Mouse (Mus musculus) kidney, adult 18-20 months (tissue): ENCODE measurements around the gene Plekhg3.
A peak's percentile ranks its signal among the peaks of the same experiment; 100 is the strongest.

Source experiments
- DNase-seq: peaks from one replicate; pipeline ENCODE4 v3.0.0; 2021

Gene Plekhg3

GRCm38 (mm10) chr12:76589531-76589930 lies 58.8 kb downstream of the Plekhg3 start:
- no peak for DNase-seq

DNA sequence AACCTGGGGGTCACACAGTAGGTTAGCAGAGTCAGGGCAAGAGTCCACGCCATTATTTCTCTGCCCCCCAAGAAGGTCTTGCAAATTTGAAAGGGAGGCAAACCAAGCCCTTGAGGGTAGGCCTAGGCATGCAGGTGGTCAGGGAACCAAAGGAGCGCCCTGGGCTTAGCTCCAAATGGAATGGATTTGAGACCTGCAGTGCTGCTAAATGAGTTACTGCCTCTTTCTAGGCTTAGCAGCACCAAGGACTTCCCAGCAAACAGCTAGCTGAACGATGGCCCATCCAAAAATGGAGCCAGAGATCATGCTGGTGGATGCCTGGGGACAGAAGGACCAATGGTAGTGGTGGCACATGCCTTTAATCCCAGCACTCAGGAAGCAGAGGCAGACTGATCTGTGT lies 60.3 kb downstream of the Plekhg3 start:
- no peak for DNase-seq

DNA sequence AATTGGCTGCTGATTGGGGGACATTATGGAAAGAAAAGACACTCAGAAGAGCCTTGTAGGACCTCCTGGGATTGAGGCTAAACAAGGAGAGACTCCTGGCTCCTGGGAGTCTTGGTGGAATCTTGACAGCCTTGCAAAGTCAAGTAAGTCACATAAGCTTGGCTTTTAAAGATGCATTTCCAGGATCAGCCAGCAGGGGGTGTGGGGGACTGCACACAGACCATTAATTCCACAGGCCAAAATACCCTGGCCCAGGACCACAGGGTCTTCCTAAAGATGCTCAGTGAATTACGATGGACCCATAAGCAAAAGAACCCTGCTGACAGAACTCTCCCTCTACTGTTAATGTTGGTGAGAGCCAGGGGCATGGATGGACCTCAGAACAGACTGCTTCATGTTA lies 61.5 kb downstream of the Plekhg3 start:
- DNase-seq: peak; percentile 52

- no peak for DNase-seq
Measured at GRCm38 (mm10) chr12:76593254-76593653, 62.6 kb downstream of the Plekhg3 start.

- peak; percentile 56 for DNase-seq
Measured at GRCm38 (mm10) chr12:76593839-76594322, 63.2 kb downstream of the Plekhg3 start.

- DNase-seq: no peak
Measured at GRCm38 (mm10) chr12:76594556-76594955, 63.9 kb downstream of the Plekhg3 start.

DNA sequence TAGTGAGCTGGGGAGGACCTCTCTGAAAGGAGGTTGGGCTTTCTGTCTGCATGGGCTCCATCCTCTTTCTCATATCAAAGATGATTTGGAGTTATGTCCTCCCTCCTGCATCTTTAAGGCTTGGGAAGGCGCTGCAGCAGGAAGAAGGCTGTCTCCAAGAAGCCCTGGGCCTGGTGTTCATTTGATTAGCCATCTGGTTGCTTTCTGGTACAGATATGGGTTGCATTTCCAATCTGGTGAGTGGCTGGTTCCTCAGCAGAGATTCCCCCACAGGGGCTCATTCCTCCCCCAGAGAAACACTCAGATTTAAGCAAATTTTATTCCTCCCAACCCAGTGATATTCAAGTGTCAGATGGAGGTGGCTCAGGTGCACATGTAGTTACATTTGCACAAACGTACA lies 65.1 kb downstream of the Plekhg3 start:
- no peak for DNase-seq

DNA sequence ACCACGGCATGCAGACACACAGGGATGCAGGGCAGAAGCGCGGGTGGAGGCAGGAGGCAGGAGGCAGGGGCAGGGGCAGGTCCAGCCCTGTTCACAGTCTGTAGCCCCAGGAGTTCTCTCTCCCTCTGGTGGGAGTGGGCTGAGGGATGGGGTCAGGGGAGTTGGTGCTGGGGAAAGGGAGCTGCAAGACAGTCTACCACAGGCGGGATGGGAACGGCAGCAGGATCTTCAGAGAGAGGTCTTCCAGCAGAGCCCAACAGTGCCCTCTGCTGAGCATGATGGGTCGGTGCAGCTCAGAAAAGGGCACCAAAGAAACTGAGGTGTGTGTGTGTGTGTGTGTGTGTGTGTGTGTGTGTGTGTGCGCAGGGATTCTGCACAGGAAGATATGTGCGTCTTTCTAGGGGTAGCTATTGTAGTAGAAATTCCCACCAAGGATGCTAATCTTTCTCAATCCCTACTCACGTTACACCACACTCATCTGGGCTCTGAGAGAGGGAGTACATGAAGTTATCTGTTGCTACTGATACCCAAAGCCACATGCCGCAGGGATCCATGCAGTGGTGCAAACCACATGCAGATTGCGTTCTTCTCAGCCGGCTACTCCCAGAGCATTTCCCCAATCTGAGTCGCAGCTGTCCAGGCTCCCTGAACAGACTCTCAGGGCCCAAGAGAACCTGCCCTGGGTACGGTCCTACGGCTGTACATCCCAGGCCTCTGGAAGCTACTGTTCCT lies 65.8 kb downstream of the Plekhg3 start:
- DNase-seq: peak; percentile 77

GRCm38 (mm10) chr12:76597577-76598100 lies 66.9 kb downstream of the Plekhg3 start:
- DNase-seq: peak; percentile 71

DNA sequence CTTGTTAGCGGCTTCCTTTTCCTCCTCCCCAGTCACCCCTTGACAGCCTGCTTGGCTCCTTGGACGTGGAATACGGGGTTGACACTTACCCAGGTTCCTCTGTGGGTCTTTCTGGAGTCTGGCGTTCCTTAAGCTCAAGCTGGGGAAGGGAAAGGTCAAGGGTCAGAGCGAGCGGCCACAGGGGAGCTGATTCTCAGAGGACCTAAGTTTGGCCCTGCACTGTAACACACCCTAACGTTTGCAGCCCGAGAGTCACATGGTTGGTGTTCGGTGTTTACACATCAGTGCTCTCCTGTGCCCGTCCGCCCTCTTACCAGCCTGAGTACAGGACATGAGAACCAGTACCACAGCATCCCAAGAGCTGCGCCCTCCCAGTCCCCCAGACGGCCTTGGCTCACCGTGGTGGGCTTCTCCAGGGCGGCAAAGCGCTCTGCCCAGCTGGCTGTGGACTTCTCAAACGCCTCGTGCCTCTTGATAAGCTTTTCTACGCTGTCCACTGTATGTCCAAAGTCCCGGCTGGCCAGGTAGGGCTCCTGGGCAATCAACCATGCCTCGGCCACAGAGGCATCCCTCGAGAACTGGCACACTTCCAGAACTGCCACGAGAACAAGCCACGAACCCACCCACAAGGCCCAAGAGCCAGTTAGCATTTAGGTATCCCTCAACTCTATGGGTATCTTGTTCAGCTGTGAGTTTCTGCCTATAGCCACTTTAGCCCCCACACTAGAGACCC lies 67.7 kb downstream of the Plekhg3 start:
- DNase-seq: peak; percentile 63

DNA sequence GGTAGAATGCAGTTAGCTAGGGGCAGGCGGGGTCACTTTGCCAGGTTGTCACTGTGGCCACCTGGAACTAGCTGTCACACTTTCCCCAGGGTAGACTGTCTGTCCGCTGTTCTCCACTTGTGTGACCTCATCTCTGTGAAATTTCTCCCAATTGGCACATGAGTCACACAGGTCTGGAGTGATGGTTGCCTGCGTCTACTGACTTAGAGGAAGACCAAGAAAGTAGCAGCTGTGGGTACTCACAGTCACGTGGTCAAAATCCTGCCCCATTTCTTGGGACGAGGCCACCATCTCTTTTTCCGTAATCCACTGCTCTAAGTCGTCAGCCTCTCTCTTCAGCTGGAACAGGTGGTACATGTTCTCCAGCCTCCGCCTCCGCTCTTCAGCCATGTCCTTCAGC lies 73.1 kb downstream of the Plekhg3 start:
- DNase-seq: no peak

DNA sequence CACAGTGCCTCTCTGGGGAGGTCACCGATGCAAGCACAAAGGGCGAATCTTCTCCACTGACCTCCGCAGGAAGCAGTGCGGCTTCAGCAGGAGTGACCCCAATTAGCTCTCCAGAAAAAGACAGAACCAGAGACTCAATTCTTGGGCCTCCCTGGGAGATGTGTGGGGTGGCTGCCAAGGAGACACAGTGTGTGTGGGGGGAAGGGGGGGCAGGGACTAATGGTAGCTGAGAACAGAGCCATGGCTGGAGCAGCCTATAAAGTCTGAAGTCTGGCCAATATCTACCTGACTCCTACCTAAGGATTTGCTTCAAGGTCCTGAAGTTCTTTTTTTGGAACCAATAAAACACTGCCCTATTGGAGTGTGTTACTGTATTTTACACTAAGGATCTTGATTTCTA lies 73.9 kb downstream of the Plekhg3 start:
- no peak for DNase-seq

GRCm38 (mm10) chr12:76605837-76606236 lies 75.1 kb downstream of the Plekhg3 start:
- DNase-seq: no peak

GRCm38 (mm10) chr12:76608241-76608640 lies 77.5 kb downstream of the Plekhg3 start:
- DNase-seq: no peak

DNA sequence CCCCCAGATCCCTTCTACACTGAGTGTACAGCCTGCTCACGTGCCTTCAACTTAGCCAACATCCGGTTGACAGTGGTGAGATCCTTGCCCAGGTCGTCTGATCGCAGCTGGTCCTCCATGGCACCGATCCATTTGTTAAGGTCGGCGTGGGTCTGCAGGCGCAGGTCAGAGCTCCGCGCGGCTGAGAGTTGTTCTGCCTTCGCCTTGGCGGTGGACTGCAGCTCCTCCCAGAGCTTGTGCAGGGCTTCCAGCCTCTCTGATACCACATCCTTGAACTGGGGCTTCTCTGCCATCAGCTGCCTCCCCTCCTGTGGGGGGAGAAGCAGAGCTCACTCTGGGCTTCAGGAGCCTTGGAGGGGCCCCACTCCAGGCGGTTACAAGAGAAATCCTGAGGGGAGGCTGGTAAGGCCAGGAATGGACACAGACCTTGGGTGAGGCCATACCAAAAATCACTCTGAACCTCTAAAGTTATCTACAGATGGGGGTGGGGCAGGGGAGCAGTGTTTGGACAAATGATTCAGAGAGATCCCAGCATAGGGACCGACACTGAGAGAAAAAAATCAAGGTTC lies 78.4 kb downstream of the Plekhg3 start:
- no peak for DNase-seq

- DNase-seq: no peak
Measured at GRCm38 (mm10) chr12:76612621-76613020, 81.9 kb downstream of the Plekhg3 start.

GRCm38 (mm10) chr12:76614868-76615579 lies 84.3 kb downstream of the Plekhg3 start:
- DNase-seq: no peak

- DNase-seq: no peak
Measured at GRCm38 (mm10) chr12:76615580-76615937, 84.9 kb downstream of the Plekhg3 start.

- DNase-seq: no peak
Measured at GRCm38 (mm10) chr12:76618175-76618574, 87.5 kb downstream of the Plekhg3 start.

DNA sequence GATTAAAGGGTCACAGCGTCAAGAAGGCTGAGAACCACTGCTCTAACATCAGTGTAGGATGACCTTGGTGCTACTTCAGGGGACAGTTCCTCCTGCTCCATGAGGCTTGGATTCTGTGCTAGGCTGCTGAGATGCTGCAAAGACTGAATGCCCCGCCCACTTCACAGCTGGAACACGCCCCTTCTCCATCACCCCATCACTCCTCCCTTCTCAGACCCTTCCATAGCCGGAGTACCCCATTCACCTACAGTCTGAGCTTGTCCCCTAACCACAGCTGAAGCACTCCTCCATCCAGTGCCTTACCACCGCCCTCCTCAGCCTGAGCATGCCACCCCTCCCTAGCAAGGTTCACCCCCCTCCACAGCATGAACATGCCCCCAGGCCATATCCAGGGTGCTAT lies 89.2 kb downstream of the Plekhg3 start:
- no peak for DNase-seq

DNA sequence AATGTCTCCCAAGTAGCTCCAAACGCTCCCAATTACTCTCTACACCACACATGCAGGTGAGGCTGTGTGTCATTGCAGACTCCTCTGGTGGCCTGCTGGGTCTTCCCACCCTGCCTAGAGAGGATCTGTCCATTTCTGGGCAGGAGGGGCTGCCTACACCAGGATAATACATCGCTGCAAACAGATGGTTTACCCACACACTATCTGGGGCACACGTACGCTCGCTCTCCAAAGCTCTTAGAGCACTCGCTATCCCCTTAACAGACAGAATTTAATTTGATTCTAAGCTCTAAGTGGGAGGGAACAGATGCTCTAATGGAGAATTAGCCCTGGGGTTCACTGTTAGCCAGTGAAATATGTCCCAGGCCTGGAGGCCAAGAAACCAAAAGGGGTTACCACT lies 92.7 kb downstream of the Plekhg3 start:
- DNase-seq: no peak
